Mouse (Mus musculus): ENCODE data around the gene Gaa.
"Not testable (repeated sequence)": the region's sequence is repeated elsewhere in the genome, so short reads cannot be mapped to it uniquely, and the experiment has no call there.

Gene Gaa
- long read RNA-seq, experiment 1, transcript Gaa-203 (20 exons, 3,633 nt) = major isoform, 31 of 60 reads
- long read RNA-seq, experiment 1, partial matches to known transcripts = 24 of 60 reads
- long read RNA-seq, experiment 1, other reads (novel, unspliced or antisense) = 2 of 60 reads
- long read RNA-seq, experiment 2, transcript Gaa-203 (20 exons, 3,633 nt) = major isoform, 44 of 80 reads
- long read RNA-seq, experiment 2, partial matches to known transcripts = 27 of 80 reads
- long read RNA-seq, experiment 2, other reads (novel, unspliced or antisense) = 4 of 80 reads

- intact Hi-C loops (cut with DNase I) = no loop called here
Observed at GRCm38 (mm10) chr11:119267768-119268556, at the start of gene Gaa. TSS of gene Gaa (plus strand) at chr11:119267887.

- intact Hi-C loops (cut with DNase I) = no loop called here
Observed at GRCm38 (mm10) chr11:119219816-119220465, 47.7 kb upstream of the Gaa start.

- intact Hi-C loops (cut with DNase I) = no loop called here
Observed at GRCm38 (mm10) chr11:119221812-119222510, 45.7 kb upstream of the Gaa start.

GRCm38 (mm10) chr11:119223124-119223890 is 44.4 kb upstream of the Gaa start:
- intact Hi-C loops (cut with DNase I) = no loop called here

GRCm38 (mm10) chr11:119224926-119225325 is 42.8 kb upstream of the Gaa start:
- intact Hi-C loops (cut with DNase I) = no loop called here

GRCm38 (mm10) chr11:119225634-119226033 is 42.1 kb upstream of the Gaa start:
- intact Hi-C loops (cut with DNase I) = no loop called here

GRCm38 (mm10) chr11:119227591-119227990 is 40.1 kb upstream of the Gaa start:
- intact Hi-C loops (cut with DNase I) = no loop called here

GRCm38 (mm10) chr11:119228091-119228781 is 39.5 kb upstream of the Gaa start, which contains the start of the genes Tbc1d16 and Ccdc40:
TSS of gene Tbc1d16 (minus strand) at chr11:119228499.
TSS of gene Ccdc40 (plus strand) at chr11:119228572.
- intact Hi-C loops (cut with DNase I) = no loop called here

GRCm38 (mm10) chr11:119228846-119229626 is 38.7 kb upstream of the Gaa start:
- intact Hi-C loops (cut with DNase I) = no loop called here

- intact Hi-C loops (cut with DNase I) = no loop called here
Observed at GRCm38 (mm10) chr11:119234770-119235169, 32.9 kb upstream of the Gaa start.

GRCm38 (mm10) chr11:119235596-119235995 is 32.1 kb upstream of the Gaa start:
- intact Hi-C loops (cut with DNase I) = no loop called here

- intact Hi-C loops (cut with DNase I) = no loop called here
Observed at GRCm38 (mm10) chr11:119236354-119236753, 31.3 kb upstream of the Gaa start.

GRCm38 (mm10) chr11:119237007-119237406 is 30.7 kb upstream of the Gaa start:
- intact Hi-C loops (cut with DNase I) = no loop called here

- intact Hi-C loops (cut with DNase I) = no loop called here
Observed at GRCm38 (mm10) chr11:119237568-119238304, 30.0 kb upstream of the Gaa start.

GRCm38 (mm10) chr11:119238305-119238721 is 29.4 kb upstream of the Gaa start:
- intact Hi-C loops (cut with DNase I) = no loop called here

GRCm38 (mm10) chr11:119239480-119239879 is 28.2 kb upstream of the Gaa start:
- intact Hi-C loops (cut with DNase I) = no loop called here

- intact Hi-C loops (cut with DNase I) = not testable (repeated sequence)
Observed at GRCm38 (mm10) chr11:119245543-119245942, 22.1 kb upstream of the Gaa start.

GRCm38 (mm10) chr11:119249011-119249410 is 18.7 kb upstream of the Gaa start:
- intact Hi-C loops (cut with DNase I) = no loop called here
